ENCODE assay signal across 8 mouse cellular contexts in genomic region chr8:80869881-80870328, GRCm38 (mm10). TPM values are rescaled to one million over a fixed set of nuclear protein-coding genes. Genes with fewer than 3 reads are reported as not detected.
DNase-seq lines count a peak whose midpoint lies in the region; ATAC-seq lines count a peak whose summit lies in the region.

No protein-coding gene starts in this region.

- peak overlapping the region; percentile 88 for H3K27ac ChIP-seq in liver, embryonic 12.5 days
- peak overlapping the region; percentile 73 for H3K27ac ChIP-seq in forebrain, embryonic 12.5 days
- peak overlapping the region; percentile 73 for H3K27ac ChIP-seq in hindbrain, embryonic 13.5 days
- H3K27ac ChIP-seq in midbrain, embryonic 16.5 days (ENCODE audit: low read length), result peak overlapping the region; percentile 53; the same call in 1 of the 2 replicates

- H3K9me3 ChIP-seq in liver, embryonic 12.5 days (replicated peaks), result no peaks in the 10 kb centered on the region
- H3K9me3 ChIP-seq in forebrain, embryonic 12.5 days, result no peaks in the 10 kb centered on the region
- H3K9me3 ChIP-seq in hindbrain, embryonic 13.5 days, result no peaks in the 10 kb centered on the region
- H3K9me3 ChIP-seq in midbrain, embryonic 16.5 days (replicated peaks; ENCODE audit: control insufficient read depth, low read length, poor library complexity, severe bottlenecking), result no peaks in the 10 kb centered on the region

- H3K4me1 ChIP-seq in liver, embryonic 12.5 days, result peaks cover 81% of the 10 kb centered on the region
- peaks cover 39% of the 10 kb centered on the region for H3K4me1 ChIP-seq in forebrain, embryonic 12.5 days
- H3K4me1 ChIP-seq in hindbrain, embryonic 13.5 days (replicated peaks), result peaks cover 59% of the 10 kb centered on the region
- peaks cover 5% of the 10 kb centered on the region; the same call in 1 of the 2 replicates for H3K4me1 ChIP-seq in midbrain, embryonic 16.5 days (ENCODE audit: control insufficient read depth, insufficient read depth, low read length)

- H3K27me3 ChIP-seq in liver, embryonic 12.5 days (replicated peaks), result no peaks in the 10 kb centered on the region
- no peaks in the 10 kb centered on the region for H3K27me3 ChIP-seq in forebrain, embryonic 12.5 days
- no peaks in the 10 kb centered on the region for H3K27me3 ChIP-seq in hindbrain, embryonic 13.5 days
- H3K27me3 ChIP-seq in midbrain, embryonic 16.5 days (ENCODE audit: control insufficient read depth, insufficient read depth, low read depth, low read length), result no peaks in the 10 kb centered on the region

- no peak for DNase-seq in liver
- no peak for DNase-seq in thymus, postnatal 25 days
- DNase-seq in thymus, postnatal 36 days, result no peak
- no peak for DNase-seq in thymus, postnatal 0 days (ENCODE audit: low spot score)

- 82% methylated on average over 11 of the region's 11 CpGs for WGBS in liver, embryonic 12.5 days (ENCODE audit: insufficient replicate concordance)
- WGBS in forebrain, embryonic 12.5 days, result 37% methylated on average over 11 of the region's 11 CpGs
- WGBS in hindbrain, embryonic 13.5 days, result 49% methylated on average over 11 of the region's 11 CpGs
- 41% methylated on average over 11 of the region's 11 CpGs for WGBS in midbrain, embryonic 16.5 days

- no peak overlapping the region for H3K4me3 ChIP-seq in liver, embryonic 12.5 days
- no peak overlapping the region for H3K4me3 ChIP-seq in forebrain, embryonic 12.5 days (replicated peaks)
- H3K4me3 ChIP-seq in hindbrain, embryonic 13.5 days, result no peak overlapping the region
- H3K4me3 ChIP-seq in midbrain, embryonic 16.5 days (ENCODE audit: low read depth, low read length), result no peak overlapping the region

- ATAC-seq in liver, embryonic 12.5 days, result no peak
- peak; percentile 44; the same call in 1 of the 2 replicates for ATAC-seq in forebrain, embryonic 12.5 days (ENCODE audit: low FRiP score)
- peak; percentile 27; the same call in 1 of the 2 replicates for ATAC-seq in hindbrain, embryonic 13.5 days (ENCODE audit: low FRiP score)
- peak; percentile 64; the same call in 1 of the 2 replicates for ATAC-seq in midbrain, embryonic 16.5 days

- peaks cover 16% of the 10 kb centered on the region for H3K36me3 ChIP-seq in liver, embryonic 12.5 days
- no peaks in the 10 kb centered on the region for H3K36me3 ChIP-seq in forebrain, embryonic 12.5 days (replicated peaks)
- H3K36me3 ChIP-seq in hindbrain, embryonic 13.5 days, result no peaks in the 10 kb centered on the region
- no peaks in the 10 kb centered on the region for H3K36me3 ChIP-seq in midbrain, embryonic 16.5 days (ENCODE audit: control insufficient read depth, insufficient read depth, low read length)

- H3K9ac ChIP-seq in liver, embryonic 12.5 days, result 0 out of 2 replicates have a peak overlapping the region, but pooled peaks have one; percentile 8
- H3K9ac ChIP-seq in forebrain, embryonic 12.5 days, result no peak overlapping the region
- H3K9ac ChIP-seq in hindbrain, embryonic 13.5 days, result no peak overlapping the region
- H3K9ac ChIP-seq in midbrain, embryonic 16.5 days (ENCODE audit: low read depth, low read length), result no peak overlapping the region

- H3K4me2 ChIP-seq in liver, embryonic 12.5 days, result peak overlapping the region; percentile 77
- no peak overlapping the region for H3K4me2 ChIP-seq in forebrain, embryonic 12.5 days
- H3K4me2 ChIP-seq in hindbrain, embryonic 13.5 days, result no peak overlapping the region
- no peak overlapping the region for H3K4me2 ChIP-seq in midbrain, embryonic 16.5 days (ENCODE audit: low read length)

RNA-seq across cellular contexts. Expression of gene Gab1, which starts 10.4 kb away (rescaled TPM):
- polyA plus RNA-seq in liver, embryonic 12.5 days (2016; fragmentation: Nextera tagmentation; extraction: Ambion mirVana), result 13.1 and 14.6 TPM in 2 replicates
- 15.3 and 15.6 TPM in 2 replicates for polyA plus RNA-seq in forebrain, embryonic 12.5 days (2016; fragmentation: Nextera tagmentation; extraction: Ambion mirVana)
- 9.7 and 10.4 TPM in 2 replicates for polyA plus RNA-seq in hindbrain, embryonic 13.5 days (2015; fragmentation: Nextera tagmentation; extraction: Ambion mirVana)
- 6.4 and 7.6 TPM in 2 replicates for polyA plus RNA-seq in midbrain, embryonic 16.5 days (2015; fragmentation: Nextera tagmentation; extraction: Ambion mirVana)
- 4.2 and 4.3 TPM in 2 replicates for polyA plus RNA-seq in thymus, postnatal 0 days (2015; fragmentation: Nextera tagmentation; extraction: Ambion mirVana)
